Mouse (Mus musculus): ENCODE data around the gene Nenf. TPM values are rescaled to one million over a fixed set of nuclear protein-coding genes. Genes with fewer than 3 reads are reported as not detected.

The Nenf gene
- 145 TPM for polyA plus RNA-seq (2021)

- ChIA-PET POLR2A (interaction anchor here (1.0 kb wide), 1 partner anchor 18 kb away, joined by 4 read pairs; no protein-coding TSS in a partner anchor), CTCF (interaction anchor here (1.0 to 1.4 kb wide), 5 partner anchors 14 to 259 kb away, joined by 3 to 5 read pairs (median 4); no protein-coding TSS in a partner anchor)
- ATAC-seq (peak; percentile 80), DNase-seq (ENCODE audit: low read depth, low spot score) (no peak)
- TF ChIP-seq CTCF (IDR thresholded peaks at IDR 0.05), result no peak
- in situ Hi-C loops (cut with MboI; ENCODE audit: low pct_unique_long_range_greater_than_20kb), result no loop called here
- no peaks in the 10 kb centered on the region for H3K27me3 ChIP-seq
Observed at GRCm38 (mm10) chr1:191317591-191318196, at the start of gene Nenf. Gene Nenf (minus strand): TSS chr1:191318194.

DNA sequence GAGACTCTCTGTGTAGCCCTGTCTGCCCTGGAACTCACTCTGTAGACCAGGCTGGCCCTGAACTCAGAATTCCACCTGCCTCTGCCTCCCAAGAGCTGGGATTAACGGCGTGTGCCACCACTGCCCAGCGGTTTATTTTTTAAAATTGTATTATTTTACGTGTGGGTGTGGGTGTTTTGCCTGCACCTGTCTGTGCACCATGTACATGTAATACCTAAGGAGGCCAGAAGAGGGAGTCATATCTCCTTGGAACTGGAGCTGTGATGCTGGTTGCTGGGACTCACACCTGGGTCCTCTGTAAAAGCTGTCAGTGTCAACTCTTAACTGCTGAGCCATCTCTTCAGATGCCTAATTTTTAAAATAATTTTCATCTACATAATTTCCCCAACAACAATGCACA, 46.5 kb upstream of the Nenf start:
- in situ Hi-C loops (cut with MboI; ENCODE audit: low pct_unique_long_range_greater_than_20kb), result loop anchor here (5.0 to 25.0 kb wide), 2 partner anchors 203 to 448 kb away; partner anchors contain the start of gene Nek2
- CTCF ChIA-PET, result interaction anchor here (0.6 to 3.4 kb wide), 16 partner anchors 8 to 204 kb away, joined by 3 to 15 read pairs (median 4); partner anchors contain the start of gene Tmem206
- no peak for DNase-seq (ENCODE audit: low read depth, low spot score)

GRCm38 (mm10) chr1:191362412-191362811, 44.4 kb upstream of the Nenf start:
- ChIA-PET CTCF (no interaction called here), POLR2A (interaction anchor here (0.6 kb wide), 2 partner anchors 16 to 50 kb away, joined by 4 to 6 read pairs; no protein-coding TSS in a partner anchor)
- TF ChIP-seq CTCF (IDR thresholded peaks at IDR 0.05), result no peak
- no peak for ATAC-seq
- no peak for DNase-seq (ENCODE audit: low read depth, low spot score)
- in situ Hi-C loops (cut with MboI; ENCODE audit: low pct_unique_long_range_greater_than_20kb), result loop anchor here (5.0 to 25.0 kb wide), 2 partner anchors 205 to 450 kb away; partner anchors contain the start of gene Nek2
- H3K27me3 ChIP-seq, result no peaks in the 10 kb centered on the region

More for the DNA sequence above, 46.5 kb upstream of the Nenf start:
- no peaks in the 10 kb centered on the region for H3K27me3 ChIP-seq
- ATAC-seq, result no peak
- peak; percentile 82 for TF ChIP-seq CTCF (IDR thresholded peaks at IDR 0.05)
- POLR2A ChIA-PET, result no interaction called here

- ChIA-PET CTCF (interaction anchor here (1.3 to 2.1 kb wide), 3 partner anchors 16 to 203 kb away, joined by 3 to 6 read pairs (median 5); no protein-coding TSS in a partner anchor), POLR2A (interaction anchor here (1.1 to 1.3 kb wide), 2 partner anchors 15 to 23 kb away, joined by 3 read pairs; no protein-coding TSS in a partner anchor)
- TF ChIP-seq CTCF (IDR thresholded peaks at IDR 0.05), result no peak
- no peaks in the 10 kb centered on the region for H3K27me3 ChIP-seq
- DNase-seq (ENCODE audit: low read depth, low spot score) (no peak), ATAC-seq (no peak)
- in situ Hi-C loops (cut with MboI; ENCODE audit: low pct_unique_long_range_greater_than_20kb), result loop anchor here (25.0 kb wide), 1 partner anchor 453 kb away; the partner anchor contains the start of gene Nek2
Observed at GRCm38 (mm10) chr1:191359478-191359877, 41.5 kb upstream of the Nenf start.

GRCm38 (mm10) chr1:191356936-191357335, 38.9 kb upstream of the Nenf start:
- ChIA-PET CTCF (interaction anchor here (1.5 to 1.7 kb wide), 3 partner anchors 8 to 45 kb away, joined by 3 to 7 read pairs (median 5); no protein-coding TSS in a partner anchor), POLR2A (interaction anchor here (0.6 kb wide), 1 partner anchor 1646 kb away, joined by 3 read pairs; no protein-coding TSS in a partner anchor)
- no peaks in the 10 kb centered on the region for H3K27me3 ChIP-seq
- no peak for ATAC-seq
- no peak for TF ChIP-seq CTCF (IDR thresholded peaks at IDR 0.05)
- in situ Hi-C loops (cut with MboI; ENCODE audit: low pct_unique_long_range_greater_than_20kb), result loop anchor here (25.0 kb wide), 1 partner anchor 455 kb away; the partner anchor contains the start of gene Nek2
- no peak for DNase-seq (ENCODE audit: low read depth, low spot score)

DNA sequence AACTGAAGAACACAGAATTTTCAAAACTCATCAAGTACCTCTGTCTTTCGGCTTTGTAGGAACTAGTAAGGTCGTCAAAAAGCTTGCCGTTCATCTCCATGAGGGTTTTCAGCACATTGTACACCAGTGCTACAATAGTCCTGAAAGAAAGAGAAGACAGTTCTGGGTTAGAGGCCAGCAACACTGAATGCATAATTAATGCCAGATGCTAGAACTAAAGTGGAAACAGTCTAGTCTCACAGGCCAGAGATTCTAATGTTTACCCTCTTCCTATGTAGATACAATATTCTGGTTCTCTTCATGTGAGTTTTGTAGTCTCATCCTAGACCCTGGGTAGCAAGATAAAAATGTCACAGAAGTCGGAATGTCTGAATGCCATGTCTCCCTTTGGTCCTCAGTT, 35.8 kb upstream of the Nenf start:
- ATAC-seq, result no peak
- no peak for DNase-seq (ENCODE audit: low read depth, low spot score)
- POLR2A ChIA-PET, result no interaction called here

GRCm38 (mm10) chr1:191352786-191353488, 34.9 kb upstream of the Nenf start:
- ATAC-seq (no peak), DNase-seq (ENCODE audit: low read depth, low spot score) (no peak)
- ChIA-PET CTCF (interaction anchor here (0.9 to 4.1 kb wide), 9 partner anchors 10 to 216 kb away, joined by 3 to 21 read pairs (median 5); no protein-coding TSS in a partner anchor), POLR2A (no interaction called here)
- no peaks in the 10 kb centered on the region for H3K27me3 ChIP-seq
- in situ Hi-C loops (cut with MboI; ENCODE audit: low pct_unique_long_range_greater_than_20kb), result loop anchor here (25.0 kb wide), 1 partner anchor 459 kb away; the partner anchor contains the start of gene Nek2
- TF ChIP-seq CTCF (IDR thresholded peaks at IDR 0.05), result no peak

More for the DNA sequence above, 35.8 kb upstream of the Nenf start:
- peak; percentile 6 for TF ChIP-seq CTCF (IDR thresholded peaks at IDR 0.05)
- no peaks in the 10 kb centered on the region for H3K27me3 ChIP-seq
- CTCF ChIA-PET, result interaction anchor here (0.9 to 4.1 kb wide), 9 partner anchors 10 to 215 kb away, joined by 3 to 21 read pairs (median 5); no protein-coding TSS in a partner anchor
- in situ Hi-C loops (cut with MboI; ENCODE audit: low pct_unique_long_range_greater_than_20kb), result loop anchor here (25.0 kb wide), 1 partner anchor 458 kb away; the partner anchor contains the start of gene Nek2

DNA sequence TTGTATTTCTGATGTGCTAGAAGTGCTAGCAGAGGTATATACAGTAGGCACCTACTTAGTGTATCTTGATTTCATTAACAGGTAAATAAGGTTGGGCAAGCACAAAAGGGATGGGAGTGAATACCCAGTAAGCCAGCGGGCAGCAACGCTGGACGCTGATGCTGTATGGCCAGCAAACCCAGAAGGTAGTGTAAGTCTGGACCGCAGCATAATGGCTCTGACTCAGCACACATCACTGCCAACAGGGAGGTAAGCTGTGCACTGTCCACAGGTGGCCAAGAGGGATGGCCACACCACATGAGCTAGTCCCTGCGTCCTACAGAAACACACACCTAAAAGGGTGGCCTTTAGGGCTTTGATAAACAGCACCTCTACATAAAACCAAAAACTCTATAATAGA, 32.4 kb upstream of the Nenf start:
- no peaks in the 10 kb centered on the region for H3K27me3 ChIP-seq
- ChIA-PET CTCF (interaction anchor here (1.0 to 4.1 kb wide), 2 partner anchors 51 to 213 kb away, joined by 3 to 21 read pairs; no protein-coding TSS in a partner anchor), POLR2A (interaction anchor here (1.0 kb wide), 1 partner anchor 213 kb away, joined by 3 read pairs; no protein-coding TSS in a partner anchor)
- in situ Hi-C loops (cut with MboI; ENCODE audit: low pct_unique_long_range_greater_than_20kb), result loop anchor here (25.0 kb wide), 1 partner anchor 462 kb away; the partner anchor contains the start of gene Nek2
- TF ChIP-seq CTCF (IDR thresholded peaks at IDR 0.05), result no peak
- no peak for DNase-seq (ENCODE audit: low read depth, low spot score)
- ATAC-seq, result no peak

DNA sequence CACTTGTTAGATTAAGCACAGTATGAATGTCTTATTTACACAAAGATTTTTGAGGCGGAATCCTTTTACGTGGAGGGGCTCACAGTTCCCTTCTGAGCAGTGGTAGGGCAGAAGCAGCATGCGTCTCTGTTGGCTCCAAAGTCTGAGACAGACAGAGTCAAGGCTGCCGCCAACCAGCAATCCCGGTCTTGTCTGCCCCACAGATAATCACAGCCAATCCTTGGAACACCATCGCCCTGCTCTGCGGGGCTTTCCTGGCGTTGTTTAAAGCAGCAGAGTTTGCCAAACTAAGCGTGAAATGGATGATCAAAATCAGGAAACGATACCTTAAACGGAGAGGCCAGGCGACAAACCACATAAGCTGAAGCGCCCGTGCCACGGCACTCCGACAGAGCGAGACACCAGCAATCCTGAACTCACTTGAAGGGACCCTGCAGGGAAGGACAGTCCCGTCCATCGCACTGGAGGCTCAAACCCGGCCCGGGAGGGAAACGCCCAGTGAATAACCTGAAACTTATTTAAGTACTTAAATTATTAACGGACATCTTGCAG, 31.6 kb upstream of the Nenf start:
- in situ Hi-C loops (cut with MboI; ENCODE audit: low pct_unique_long_range_greater_than_20kb), result loop anchor here (25.0 kb wide), 1 partner anchor 463 kb away; the partner anchor contains the start of gene Nek2
- TF ChIP-seq CTCF (IDR thresholded peaks at IDR 0.05), result no peak
- ChIA-PET POLR2A (no interaction called here), CTCF (no interaction called here)
- no peak for ATAC-seq
- DNase-seq (ENCODE audit: low read depth, low spot score), result no peak
- H3K27me3 ChIP-seq, result no peaks in the 10 kb centered on the region

- ChIA-PET POLR2A (no interaction called here), CTCF (no interaction called here)
- ATAC-seq (no peak), DNase-seq (ENCODE audit: low read depth, low spot score) (no peak)
- TF ChIP-seq CTCF (IDR thresholded peaks at IDR 0.05), result no peak
- in situ Hi-C loops (cut with MboI; ENCODE audit: low pct_unique_long_range_greater_than_20kb), result no loop called here
- H3K27me3 ChIP-seq, result no peaks in the 10 kb centered on the region
Observed at GRCm38 (mm10) chr1:191348996-191349395, 31.0 kb upstream of the Nenf start.
